Mouse (Mus musculus) liver, embryonic 12.5 days (tissue): ENCODE measurements around the gene Jaml. TPM values are rescaled to one million over a fixed set of nuclear protein-coding genes. Genes with fewer than 3 reads are reported as not detected.

Experiments
- polyA plus RNA-seq: library from polyadenylated mRNA; unstranded; fragments of >200 nt; fragmentation: Nextera tagmentation; extraction: Ambion mirVana; gene quantifications from 2 replicates; pipeline ENCODE4 v1.2.1, GENCODE M21; 2016

Jaml gene
- polyA plus RNA-seq, 1 experiment from 2014 or later: not detected

Other genes with a start within 250 kb of the Jaml start
- 7.3 and 8.4 TPM in 2 replicates for gene Kmt2a, start 197.9 kb upstream of the Jaml start, polyA plus RNA-seq
- gene Atp5l, start 158.4 kb upstream of the Jaml start, polyA plus RNA-seq: 523 and 553 TPM in 2 replicates
- gene Ube4a, start 113.6 kb upstream of the Jaml start, polyA plus RNA-seq: 14.8 and 15.1 TPM in 2 replicates
- not detected in 2 replicates for gene Cd3g, start 98.8 kb upstream of the Jaml start, polyA plus RNA-seq
- gene Cd3d, start 97.4 kb upstream of the Jaml start, polyA plus RNA-seq: not detected in 2 replicates
- not detected in 2 replicates for gene Cd3e, start 69.6 kb upstream of the Jaml start, polyA plus RNA-seq
- gene Mpzl2, start 39.4 kb upstream of the Jaml start, polyA plus RNA-seq: 3.9 and 4.9 TPM in 2 replicates
- 0.63 and 1.1 TPM in 2 replicates for gene Mpzl3, start 24.0 kb upstream of the Jaml start, polyA plus RNA-seq
- gene Scn2b, start 38.6 kb downstream of the Jaml start, polyA plus RNA-seq: 0.70 and 0.90 TPM in 2 replicates
- gene Scn4b, start 59.2 kb downstream of the Jaml start, polyA plus RNA-seq: 0.25 and 0.33 TPM in 2 replicates
- 0.10 TPM in 1 of 2 replicates, not detected in the other for gene BC049352, start 102.8 kb downstream of the Jaml start, polyA plus RNA-seq
- not detected in 2 replicates for gene Tmprss4, start 124.9 kb downstream of the Jaml start, polyA plus RNA-seq
- 2.9 and 3.1 TPM in 2 replicates for gene Il10ra, start 190.0 kb downstream of the Jaml start, polyA plus RNA-seq
- gene Tmprss13, start 239.9 kb downstream of the Jaml start, polyA plus RNA-seq: not detected in 2 replicates